ENCODE assay signal across 28 mouse cellular contexts in genomic region chr3:108915999-108916398, GRCm38 (mm10). TPM values are rescaled to one million over a fixed set of nuclear protein-coding genes. Genes with fewer than 3 reads are reported as not detected.
DNase-seq lines count a peak whose midpoint lies in the region; ATAC-seq and TF ChIP-seq lines count a peak whose summit lies in the region.
"Had no signal": no experiment of that assay in that cellular context is flagged by ENCODE, and none has a peak within 500 bp of the region (broad histone marks: within the 10 kb centered on the region; RNA-seq: fewer than 3 reads in every experiment).

No protein-coding gene starts in this region.

- no peak for TF ChIP-seq RAD21 in MEL (IDR thresholded peaks at IDR 0.05; ENCODE audit: low read depth, low read length)

- H3K27ac ChIP-seq in MEL (ENCODE audit: control insufficient read depth, low read depth, low read length) = no peak overlapping the region
- H3K27ac ChIP-seq in heart, embryonic 11.5 days (ENCODE audit: low read depth, low read length) = no peak overlapping the region
- H3K27ac ChIP-seq: heart, embryonic 10.5 days; hindbrain, embryonic 15.5 days; kidney, postnatal 0 days; liver, embryonic 12.5 days; midbrain, embryonic 10.5 days; neural tube, embryonic 13.5 days had no signal

- no peak overlapping the region for H3K9ac ChIP-seq in MEL (ENCODE audit: control insufficient read depth, low read depth, low read length, poor library complexity, severe bottlenecking)
- no peak overlapping the region for H3K9ac ChIP-seq in heart, embryonic 11.5 days (ENCODE audit: low read depth, low read length)
- H3K9ac ChIP-seq: hindbrain, embryonic 15.5 days; lung, embryonic 14.5 days; neural tube, embryonic 13.5 days had no signal

- no peak for TF ChIP-seq EP300 in MEL (IDR thresholded peaks at IDR 0.05; ENCODE audit: low read depth in 1 of 2, low read length in 2 of 2)

- H3K9me3 ChIP-seq in MEL (replicated peaks; ENCODE audit: insufficient read depth, low read length) = no peaks in the 10 kb centered on the region
- no peaks in the 10 kb centered on the region for H3K9me3 ChIP-seq in heart, embryonic 11.5 days (replicated peaks; ENCODE audit: control insufficient read depth, low read length)
- H3K9me3 ChIP-seq: G1E; heart, embryonic 10.5 days; hindbrain, embryonic 15.5 days; liver, embryonic 12.5 days; midbrain, embryonic 10.5 days; neural tube, embryonic 13.5 days had no signal

- TF ChIP-seq POLR2A in MEL (IDR thresholded peaks at IDR 0.05; ENCODE audit: control insufficient read depth in 1 of 2, insufficient read depth in 1 of 2, low read depth in 1 of 2, low read length in 2 of 2, poor library complexity in 1 of 2) = no peak

- peaks cover 10% of the 10 kb centered on the region for H3K79me2 ChIP-seq in MEL (ENCODE audit: control insufficient read depth, insufficient read depth, low read length, poor library complexity)

- DNase-seq in frontal cortex, postnatal 14 days (ENCODE audit: low spot score in 2 of 2) = no peak
- no peak for DNase-seq in MEL (ENCODE audit: low read depth, low spot score)
- DNase-seq in cerebellum, adult 18-20 months = peak; percentile 76 to 77
- peak; percentile 67 to 79 for DNase-seq in cerebellum, postnatal 36 days
- DNase-seq in Muller cell, postnatal 12 days (ENCODE audit: inconsistent ontology term) = no peak
- no peak for DNase-seq in thymus, postnatal 25 days
- DNase-seq: adrenal gland, postnatal 10 days; gastrocnemius, postnatal 10 days; heart, postnatal 14 days; lung, embryonic 14.5 days; lung, postnatal 4 days; right cerebral cortex, postnatal 14 days; thymus, postnatal 14 days had no signal

- no peak overlapping the region for H3K4me3 ChIP-seq in MEL (ENCODE audit: control insufficient read depth in 1 of 2, insufficient read depth in 1 of 2, low read depth in 2 of 2, low read length in 2 of 2)
- H3K4me3 ChIP-seq in heart, embryonic 11.5 days (ENCODE audit: low read depth, low read length) = no peak overlapping the region
- H3K4me3 ChIP-seq: heart, embryonic 10.5 days; hindbrain, embryonic 15.5 days; liver, embryonic 12.5 days; midbrain, embryonic 10.5 days; neural tube, embryonic 13.5 days had no signal

- no peak for TF ChIP-seq CTCF in MEL (IDR thresholded peaks at IDR 0.05 in 2 of 3, conservative IDR thresholded peaks at IDR 0.05 in 1 of 3; ENCODE audit: control insufficient read depth in 1 of 3, insufficient read depth in 1 of 3, low read depth in 2 of 3, low read length in 3 of 3, poor library complexity in 1 of 3, severe bottlenecking in 1 of 3)

- H3K4me2 ChIP-seq in heart, embryonic 11.5 days = no peak overlapping the region
- H3K4me2 ChIP-seq: hindbrain, embryonic 15.5 days; lung, embryonic 14.5 days; neural tube, embryonic 13.5 days had no signal

- ATAC-seq in frontal cortex, adult (ENCODE audit: low TSS enrichment) = peak; percentile 20; the same call in 1 of the 2 replicates
- no peak for ATAC-seq in heart, embryonic 11.5 days (replicated peaks; ENCODE audit: insufficient number of reproducible peaks, low FRiP score, low TSS enrichment)
- ATAC-seq: forebrain, embryonic 14.5 days; intestine, postnatal 0 days; liver, embryonic 12.5 days had no signal

- peaks cover 0 to 6% of the 10 kb centered on the region in 2 experiments; a peak in 1 of 4 replicates for H3K36me3 ChIP-seq in MEL (ENCODE audit: control insufficient read depth in 1 of 2, insufficient read depth in 2 of 2, low read length in 2 of 2)
- no peaks in the 10 kb centered on the region for H3K36me3 ChIP-seq in heart, embryonic 11.5 days (ENCODE audit: control insufficient read depth, insufficient read depth, low read length)
- H3K36me3 ChIP-seq: G1E; heart, embryonic 10.5 days; hindbrain, embryonic 15.5 days; liver, embryonic 12.5 days; midbrain, embryonic 10.5 days; neural tube, embryonic 13.5 days had no signal

- H3K27me3 ChIP-seq in MEL (ENCODE audit: control insufficient read depth in 1 of 2, insufficient read depth in 2 of 2, low read length in 2 of 2) = no peaks in the 10 kb centered on the region
- H3K27me3 ChIP-seq in heart, embryonic 11.5 days (ENCODE audit: control insufficient read depth, insufficient read depth, low read length) = no peaks in the 10 kb centered on the region
- H3K27me3 ChIP-seq: hindbrain, embryonic 15.5 days; liver, embryonic 12.5 days; neural tube, embryonic 13.5 days had no signal

- peaks cover 0 to 14% of the 10 kb centered on the region in 2 experiments; a peak in 3 of 4 replicates for H3K4me1 ChIP-seq in MEL (ENCODE audit: control insufficient read depth in 1 of 2, insufficient read depth in 2 of 2, low read length in 2 of 2)
- no peaks in the 10 kb centered on the region for H3K4me1 ChIP-seq in heart, embryonic 11.5 days (ENCODE audit: control insufficient read depth, insufficient read depth, low read length)
- H3K4me1 ChIP-seq: heart, embryonic 10.5 days had no signal

- 80% methylated on average over 1 of the region's 1 CpGs for WGBS in heart, embryonic 11.5 days (ENCODE audit: insufficient replicate concordance)

TF ChIP-seq in MEL, 35 proteins besides CTCF, POLR2A, EP300 and RAD21:
- TF ChIP-seq RCOR1 (IDR thresholded peaks at IDR 0.05; ENCODE audit: low read depth, low read length) (no peak), ZNF384 (IDR thresholded peaks at IDR 0.05; ENCODE audit: low read depth, low read length) (peak; percentile 88), HCFC1 (IDR thresholded peaks at IDR 0.05; ENCODE audit: low read depth, low read length) (no peak), MEF2A (IDR thresholded peaks at IDR 0.05; ENCODE audit: extremely low read depth, insufficient replicate concordance, low read depth, low read length, poor library complexity, severe bottlenecking) (no peak), MAZ (IDR thresholded peaks at IDR 0.05; ENCODE audit: low read depth, low read length) (no peak)

RNA-seq across cellular contexts. Expression of gene Prpf38b, which starts 4.5 kb away (rescaled TPM):
- total RNA-seq in MEL (2012; rRNA removed) = 37.0 and 43.0 TPM in 2 replicates
- 100 to 1,000 TPM; 128 to 138 TPM for polyA plus RNA-seq in MEL (2012; ENCODE audit: insufficient read depth in 1 of 2, insufficient read length in 2 of 2, low read depth in 1 of 2, low replicate concordance in 2 of 2, missing spikeins in 1 of 2)
- polyA plus RNA-seq in heart, embryonic 11.5 days (2014; fragmentation: Nextera tagmentation; extraction: Ambion mirVana) = 53.8 and 56.4 TPM in 2 replicates

RNA-seq across cellular contexts. Expression of gene Henmt1, which starts 23.7 kb away (rescaled TPM):
- total RNA-seq in MEL (2012; rRNA removed) = 0.10 TPM in 1 of 2 replicates, not detected in the other
- polyA plus RNA-seq in MEL (2012; ENCODE audit: insufficient read depth in 1 of 2, insufficient read length in 2 of 2, low read depth in 1 of 2, low replicate concordance in 2 of 2, missing spikeins in 1 of 2) = under 1 TPM in 1 of 2 experiments, not detected in 1; 0.08 TPM
- 0.16 and 0.41 TPM in 2 replicates for polyA plus RNA-seq in heart, embryonic 11.5 days (2014; fragmentation: Nextera tagmentation; extraction: Ambion mirVana)
- total RNA-seq: adrenal gland, postnatal 10 days; gastrocnemius, postnatal 10 days; heart, postnatal 14 days had no signal
- polyA plus RNA-seq: G1E had no signal

RNA-seq across cellular contexts. Expression of gene Gm9857, which starts 24.2 kb away (rescaled TPM):
- total RNA-seq in MEL (2012; rRNA removed) = not detected in 2 replicates
- not detected for polyA plus RNA-seq in MEL (2012; ENCODE audit: insufficient read depth in 1 of 2, insufficient read length in 2 of 2, low read depth in 1 of 2, low replicate concordance in 2 of 2, missing spikeins in 1 of 2)
- not detected in 2 replicates for polyA plus RNA-seq in heart, embryonic 11.5 days (2014; fragmentation: Nextera tagmentation; extraction: Ambion mirVana)
- total RNA-seq: adrenal gland, postnatal 10 days; G1E; gastrocnemius, postnatal 10 days; heart, postnatal 14 days; layer of hippocampus, postnatal 25 days; left cerebral cortex, postnatal 36 days had no signal
- polyA plus RNA-seq: C2C12; forebrain, embryonic 14.5 days; G1E; heart, embryonic 10.5 days; hindbrain, embryonic 15.5 days; intestine, postnatal 0 days; kidney, postnatal 0 days; liver, embryonic 12.5 days; lung, embryonic 14.5 days; midbrain, embryonic 10.5 days; neural tube, embryonic 13.5 days; stomach, embryonic 16.5 days had no signal

RNA-seq across cellular contexts. Expression of gene Fndc7, which starts 26.2 kb away (rescaled TPM):
- 0.10 TPM in 1 of 2 replicates, not detected in the other for total RNA-seq in MEL (2012; rRNA removed)
- polyA plus RNA-seq in MEL (2012; ENCODE audit: insufficient read depth in 1 of 2, insufficient read length in 2 of 2, low read depth in 1 of 2, low replicate concordance in 2 of 2, missing spikeins in 1 of 2) = under 1 TPM in 1 of 2 experiments, not detected in 1; 0.13 TPM
- not detected in 2 replicates for polyA plus RNA-seq in heart, embryonic 11.5 days (2014; fragmentation: Nextera tagmentation; extraction: Ambion mirVana)
- total RNA-seq: left cerebral cortex, postnatal 36 days had no signal
- polyA plus RNA-seq: forebrain, embryonic 14.5 days; G1E; kidney, postnatal 0 days; neural tube, embryonic 13.5 days had no signal

Comparison
In these comparisons a context has a peak if more than half of its experiments do, and no peak if none do; other contexts are left out.
1. DNase-seq: peak in cerebellum, adult 18-20 months (2 of 2) and cerebellum, postnatal 36 days (2 of 2); none in frontal cortex, postnatal 14 days (0 of 2), MEL (single experiment), Muller cell, postnatal 12 days (single experiment) and thymus, postnatal 25 days (single experiment).